Mouse (Mus musculus) small intestine, adult 2 months (tissue): ENCODE data around the gene Utrn. TPM values are rescaled to one million over a fixed set of nuclear protein-coding genes. Genes with fewer than 3 reads are reported as not detected.

Source experiments
- H3K27ac ChIP-seq: fragments of 200-500 bp; 2 replicates; pipeline ENCODE4 v1.5.1; 2012; ENCODE audit warnings: low read depth, low read length, control low read depth, inconsistent platforms; ENCODE audit not compliant: insufficient read depth
- H3K27me3 ChIP-seq: fragments of 200-500 bp; 2 replicates; pipeline ENCODE4 v1.6.1; 2012; ENCODE audit warnings: mild to moderate bottlenecking, moderate library complexity, low read length, inconsistent platforms; ENCODE audit not compliant: control insufficient read depth, insufficient read depth
- H3K36me3 ChIP-seq: fragments of 200-500 bp; 2 replicates; pipeline ENCODE4 v1.6.1; 2012; ENCODE audit warnings: mild to moderate bottlenecking, low read length, control low read depth, inconsistent platforms; ENCODE audit not compliant: control insufficient read depth, insufficient read depth
- H3K4me1 ChIP-seq: fragments of 200-500 bp; 2 replicates; pipeline ENCODE4 v1.6.1; 2012; ENCODE audit warnings: low read length, inconsistent platforms, mixed read lengths; ENCODE audit not compliant: control insufficient read depth, insufficient read depth, insufficient read length
- H3K4me3 ChIP-seq: fragments of 200-500 bp; 2 replicates; pipeline ENCODE4 v1.5.1; 2012; ENCODE audit warnings: low read depth, mild to moderate bottlenecking, control low read depth, inconsistent platforms, low read length, moderate library complexity
- CTCF ChIP-seq: fragments of 200-500 bp; IDR thresholded peaks from 2 replicates; pipeline ENCODE4 v1.5.1; 2012; ENCODE audit warnings: low read depth, mild to moderate bottlenecking, control low read depth, inconsistent platforms, low read length, moderate library complexity, mixed read lengths; ENCODE audit not compliant: insufficient replicate concordance, insufficient read length; ENCODE audit errors: extremely low read depth
- POLR2A ChIP-seq: fragments of 200-500 bp; IDR thresholded peaks from 2 replicates; pipeline ENCODE4 v1.6.1; 2012; ENCODE audit warnings: low read depth, mild to moderate bottlenecking, control low read depth, inconsistent platforms, low read length, moderate library complexity
- WGBS: fragments of 180-500 bp; shearing (Covaris S2); methylation state at CpG from one replicate; pipeline ENCODE4 v1.1.7; 2018; 5-methylcytosine and 5-hydroxymethylcytosine counted together
- polyA plus RNA-seq: library from polyadenylated mRNA; depleted of rRNA; stranded (reverse); fragments of >200 nt; gene quantifications from 2 replicates; pipeline ENCODE4 v1.2.3, GENCODE M21; 2012

The Utrn gene
- polyA plus RNA-seq, 1 experiment, result 20.5 TPM

DNA sequence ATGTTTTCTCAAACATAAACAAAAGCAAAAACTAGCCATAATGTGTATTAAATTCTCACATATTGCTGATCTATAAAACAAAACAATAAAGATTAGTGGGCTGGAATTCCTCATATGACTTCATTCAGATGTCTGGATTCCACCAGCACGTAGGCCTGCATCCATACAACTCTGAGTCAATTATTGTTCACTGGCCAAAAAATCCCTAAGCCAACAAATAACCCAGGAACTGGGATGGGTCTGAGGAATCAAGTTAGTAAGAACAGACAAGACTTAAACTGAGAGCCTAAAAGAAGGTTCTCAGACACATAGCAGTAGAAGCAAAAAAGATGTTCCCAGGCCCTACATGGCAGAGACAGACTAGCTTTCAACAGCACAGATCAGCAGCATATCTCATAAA is 65.2 kb downstream of the Utrn start:
- Histone ChIP-seq H3K4me3 (no peak overlapping the region), H3K36me3 (no peaks in the 10 kb centered on the region), H3K27me3 (no peaks in the 10 kb centered on the region), H3K27ac (no peak overlapping the region), H3K4me1 (no peaks in the 10 kb centered on the region)
- TF ChIP-seq POLR2A (no peak), CTCF (no peak)
- WGBS, result 62% methylated on average over 1 of the region's 1 CpGs

DNA sequence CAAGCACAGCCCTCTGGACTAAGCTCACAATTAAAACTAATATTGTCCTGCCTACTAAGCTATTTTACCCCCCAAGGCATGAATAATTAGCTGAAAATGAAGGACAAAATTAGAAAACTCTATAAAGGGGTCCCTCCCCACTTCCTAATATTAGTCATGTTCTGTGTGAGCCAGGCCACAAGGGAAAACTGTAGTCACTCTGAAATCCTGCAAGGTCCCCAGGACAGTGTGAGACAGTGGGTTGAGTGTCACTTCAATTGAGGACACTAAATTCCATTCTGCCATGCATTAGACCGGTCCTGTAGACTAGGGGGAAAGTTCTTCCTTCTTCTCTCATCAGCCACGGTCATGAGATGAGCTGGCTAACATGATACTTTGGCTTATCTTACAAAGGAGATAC is 69.7 kb downstream of the Utrn start:
- Histone ChIP-seq H3K27ac (no peak overlapping the region), H3K27me3 (no peaks in the 10 kb centered on the region), H3K4me3 (no peak overlapping the region), H3K36me3 (no peaks in the 10 kb centered on the region), H3K4me1 (no peaks in the 10 kb centered on the region)
- WGBS, result 77% methylated on average over 2 of the region's 2 CpGs
- no peak for TF ChIP-seq CTCF
- TF ChIP-seq POLR2A, result no peak

DNA sequence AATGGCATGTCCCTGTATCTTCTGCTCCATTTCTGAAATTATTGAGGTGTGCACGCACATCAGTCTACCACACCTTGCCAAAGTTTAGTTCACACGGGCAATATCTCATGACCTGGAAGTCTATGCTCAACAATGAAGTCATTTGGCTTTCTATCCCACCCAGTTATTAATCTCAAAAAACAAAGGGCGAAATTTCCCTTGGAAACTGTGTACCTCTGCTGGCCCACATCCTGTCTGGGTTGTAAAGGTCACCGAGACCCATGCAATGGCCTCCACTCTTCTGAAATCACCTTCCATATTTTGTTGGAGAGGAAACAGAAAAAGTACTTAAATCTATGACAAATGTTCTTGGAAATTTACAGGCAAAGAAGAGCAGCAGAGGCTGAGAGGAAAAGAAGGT is 70.9 kb downstream of the Utrn start:
- H3K36me3 ChIP-seq, result no peaks in the 10 kb centered on the region
- H3K27ac ChIP-seq, result no peak overlapping the region
- no peaks in the 10 kb centered on the region for H3K4me1 ChIP-seq
- H3K4me3 ChIP-seq, result no peak overlapping the region
- H3K27me3 ChIP-seq, result no peaks in the 10 kb centered on the region
- 76% methylated on average over 4 of the region's 4 CpGs for WGBS
- no peak for TF ChIP-seq CTCF
- TF ChIP-seq POLR2A, result no peak

DNA sequence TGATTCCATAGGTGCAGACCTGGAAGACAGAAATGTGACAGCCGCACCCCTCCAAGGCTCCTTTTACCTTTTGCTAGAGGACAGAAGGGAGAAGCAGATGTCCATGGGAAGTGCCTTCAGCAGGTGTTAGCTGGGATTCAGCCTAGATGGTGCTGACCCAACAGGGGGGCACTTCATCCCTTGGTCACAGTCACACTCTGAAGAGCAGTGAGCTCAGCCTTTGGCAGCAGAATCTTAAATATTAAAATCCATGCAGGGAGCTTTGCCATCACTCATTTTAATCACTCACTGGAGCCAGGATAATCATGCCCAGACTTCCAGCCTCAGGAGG is 72.7 kb downstream of the Utrn start:
- no peaks in the 10 kb centered on the region for H3K27me3 ChIP-seq

DNA sequence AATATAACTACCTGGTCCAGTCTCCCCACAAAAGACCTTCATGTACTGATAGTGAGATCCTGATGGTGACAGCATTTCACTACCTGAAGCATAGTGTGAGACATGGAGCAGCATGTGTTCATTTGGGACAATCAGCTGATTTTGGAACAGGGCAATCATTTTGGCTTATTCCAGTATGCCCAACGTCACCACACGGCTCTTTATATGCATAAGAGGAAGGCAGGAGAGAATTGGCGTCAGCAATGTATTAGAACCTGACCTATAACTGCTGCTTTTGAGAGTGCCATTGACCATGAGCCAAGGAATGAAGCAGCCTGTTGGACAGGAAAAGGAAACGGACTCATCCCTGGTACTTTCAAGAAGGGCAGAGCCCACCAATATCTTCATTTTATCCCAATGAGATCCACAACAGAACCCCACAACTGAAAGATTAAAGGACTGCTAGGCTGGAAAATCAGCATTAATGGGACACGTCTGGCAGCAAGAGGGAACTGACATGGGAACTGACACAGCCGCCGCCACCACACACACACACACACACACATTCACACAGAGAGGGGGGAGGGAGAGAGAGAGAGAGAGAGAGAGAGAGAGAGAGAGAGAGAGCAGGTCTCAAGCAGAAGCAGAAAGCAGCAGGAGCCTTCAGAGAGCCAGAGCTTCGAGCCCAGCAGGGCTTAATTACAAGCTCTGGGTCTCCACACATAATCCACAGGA is 73.2 kb downstream of the Utrn start:
- 74% methylated on average over 8 of the region's 8 CpGs for WGBS
- Histone ChIP-seq H3K27ac (no peak overlapping the region), H3K36me3 (no peaks in the 10 kb centered on the region), H3K4me3 (no peak overlapping the region), H3K4me1 (no peaks in the 10 kb centered on the region), H3K27me3 (no peaks in the 10 kb centered on the region)
- TF ChIP-seq CTCF (no peak), POLR2A (no peak)

More for the DNA sequence above, 72.7 kb downstream of the Utrn start:
- Histone ChIP-seq H3K4me1 (no peaks in the 10 kb centered on the region), H3K4me3 (no peak overlapping the region), H3K27ac (no peak overlapping the region), H3K36me3 (no peaks in the 10 kb centered on the region)
- WGBS, result 89% methylated on average over 1 of the region's 1 CpGs
- TF ChIP-seq CTCF (no peak), POLR2A (no peak)

DNA sequence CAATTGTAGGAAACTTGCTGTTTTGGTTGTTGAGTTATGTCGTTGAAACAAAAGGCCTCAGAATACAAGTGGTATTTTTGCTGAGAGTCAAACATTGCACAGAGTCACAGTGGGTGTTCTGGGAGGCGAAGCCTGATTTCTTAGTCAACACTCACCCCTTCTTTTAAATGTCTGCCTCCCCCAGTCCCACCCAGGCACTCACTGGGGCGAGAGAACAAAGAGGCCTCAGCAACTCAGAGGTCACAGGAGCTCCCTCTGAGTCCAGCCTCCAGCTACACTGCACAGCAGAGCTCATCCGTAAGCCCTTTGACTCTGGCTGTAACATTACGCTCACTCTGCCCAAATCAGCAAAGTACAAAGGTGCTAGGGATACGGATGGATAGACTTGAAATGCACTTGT is 77.1 kb downstream of the Utrn start:
- TF ChIP-seq CTCF (no peak), POLR2A (no peak)
- WGBS, result 81% methylated on average over 6 of the region's 6 CpGs
- Histone ChIP-seq H3K27me3 (no peaks in the 10 kb centered on the region), H3K4me1 (peaks cover 5% of the 10 kb centered on the region; the same call in 1 of the 2 replicates), H3K27ac (no peak overlapping the region), H3K4me3 (no peak overlapping the region), H3K36me3 (no peaks in the 10 kb centered on the region)

DNA sequence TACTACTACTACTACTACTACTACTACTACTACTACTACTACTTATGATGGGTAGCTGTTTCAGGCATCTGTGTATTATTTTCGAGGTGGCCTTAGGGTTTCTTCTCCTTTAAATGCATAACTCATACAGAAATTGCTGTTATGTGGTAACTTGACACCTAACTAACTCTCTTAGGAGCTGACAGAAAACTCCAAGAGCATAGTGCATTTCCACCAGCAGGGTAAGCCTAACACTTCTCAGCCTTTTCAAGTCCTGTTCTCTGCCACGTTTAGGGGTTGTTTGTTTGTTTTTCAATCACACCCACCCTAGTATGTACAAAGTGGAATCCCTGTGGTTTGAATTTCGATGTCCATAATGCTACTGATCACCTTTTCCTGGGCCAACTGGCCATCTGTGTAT is 78.3 kb downstream of the Utrn start:
- H3K27me3 ChIP-seq, result no peaks in the 10 kb centered on the region
- H3K36me3 ChIP-seq, result no peaks in the 10 kb centered on the region
- peaks cover 5% of the 10 kb centered on the region; the same call in 1 of the 2 replicates for H3K4me1 ChIP-seq
- H3K4me3 ChIP-seq, result no peak overlapping the region
- no peak overlapping the region for H3K27ac ChIP-seq
- 68% methylated on average over 3 of the region's 3 CpGs for WGBS
- TF ChIP-seq CTCF, result no peak
- TF ChIP-seq POLR2A, result no peak
